Mouse (Mus musculus): ENCODE data around the gene B3gnt9. TPM values are rescaled to one million over a fixed set of nuclear protein-coding genes. Genes with fewer than 3 reads are reported as not detected.

B3gnt9 gene
- total and polyA plus RNA-seq, 2 experiments from 2014 or later = 6.8 to 11.4 TPM

GRCm38 (mm10) chr8:105266775-105267174 is 11.8 kb upstream of the B3gnt9 start:
- H3K27ac ChIP-seq (ENCODE audit: low read depth, low read length) = no peak overlapping the region
- no peaks in the 10 kb centered on the region for H3K36me3 ChIP-seq (ENCODE audit: insufficient read depth)
- H3K27me3 ChIP-seq (ENCODE audit: insufficient read depth, low read length) = peaks cover 64% of the 10 kb centered on the region
- H3K4me3 ChIP-seq (ENCODE audit: low read depth, low read length) = no peak overlapping the region
- peaks cover 4% of the 10 kb centered on the region; the same call in 1 of the 2 replicates for H3K4me1 ChIP-seq (ENCODE audit: insufficient read depth)
- no peaks in the 10 kb centered on the region for H3K9me3 ChIP-seq (ENCODE audit: low read length)
- TF ChIP-seq CTCF (IDR thresholded peaks at IDR 0.05; ENCODE audit: low read depth) = no peak
- H3K4me2 ChIP-seq (ENCODE audit: low read depth) = no peak overlapping the region
- no peak overlapping the region for H3K9ac ChIP-seq
- WGBS = 9% methylated on average over 13 of the region's 13 CpGs
- ATAC-seq (no peak), DNase-seq (no peak)

DNA sequence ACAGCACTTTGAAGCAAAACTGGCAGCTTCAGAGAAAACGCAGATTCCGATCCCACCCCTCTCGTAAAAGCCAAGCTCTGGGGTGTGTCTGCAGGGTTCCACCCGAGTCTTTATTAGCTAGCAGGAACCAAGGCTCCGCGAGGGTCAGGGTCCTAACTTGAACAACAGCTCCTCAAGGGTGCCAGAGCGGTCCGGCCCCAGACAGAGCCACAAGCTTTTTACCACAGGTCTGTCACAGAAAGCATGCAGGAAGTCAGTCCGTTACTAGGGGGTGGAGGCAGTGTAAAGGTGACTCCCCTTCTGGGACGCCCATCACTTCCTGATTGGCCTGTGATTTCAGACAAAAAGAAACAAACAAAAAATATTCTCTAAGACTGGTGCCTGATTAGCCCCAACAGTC is 10.2 kb upstream of the B3gnt9 start:
- Histone ChIP-seq H3K36me3 (ENCODE audit: insufficient read depth) (no peaks in the 10 kb centered on the region), H3K4me3 (ENCODE audit: low read depth, low read length) (peak overlapping the region; percentile 61; the same call in 1 of the 2 replicates), H3K27ac (ENCODE audit: low read depth, low read length) (no peak overlapping the region), H3K9ac (no peak overlapping the region), H3K9me3 (ENCODE audit: low read length) (no peaks in the 10 kb centered on the region), H3K4me2 (ENCODE audit: low read depth) (peak overlapping the region; percentile 63; the same call in 1 of the 2 replicates), H3K4me1 (ENCODE audit: insufficient read depth) (peaks cover 4% of the 10 kb centered on the region; the same call in 1 of the 2 replicates), H3K27me3 (ENCODE audit: insufficient read depth, low read length) (peaks cover 61% of the 10 kb centered on the region)
- TF ChIP-seq CTCF (IDR thresholded peaks at IDR 0.05; ENCODE audit: low read depth) = no peak
- WGBS = 16% methylated on average over 10 of the region's 10 CpGs
- ATAC-seq (no peak), DNase-seq (no peak)

- WGBS = 2% methylated on average over 54 of the region's 54 CpGs
- Histone ChIP-seq H3K9ac (peak within 1 kb of the TSS; percentile 50), H3K9me3 (ENCODE audit: low read length) (no peaks in the 10 kb centered on the region), H3K36me3 (ENCODE audit: insufficient read depth) (no peaks in the 10 kb centered on the region), H3K4me2 (ENCODE audit: low read depth) (peak within 1 kb of the TSS; percentile 63), H3K27me3 (ENCODE audit: insufficient read depth, low read length) (peaks cover 61% of the 10 kb centered on the region), H3K4me3 (ENCODE audit: low read depth, low read length) (peak within 1 kb of the TSS; percentile 61), H3K4me1 (ENCODE audit: insufficient read depth) (peaks cover under 1% of the 10 kb centered on the region; the same call in 1 of the 2 replicates), H3K27ac (ENCODE audit: low read depth, low read length) (no peak within 1 kb of the TSS)
- 0 out of 2 replicates have a peak, but pooled peaks have one; percentile 13 for TF ChIP-seq CTCF (IDR thresholded peaks at IDR 0.05; ENCODE audit: low read depth)
- ATAC-seq (0 out of 2 replicates have a peak, but pooled peaks have one; percentile 8), DNase-seq (no peak)
Observed at GRCm38 (mm10) chr8:105264024-105264982, 9.3 kb upstream of the B3gnt9 start, which contains the start of the genes Tradd and Fbxl8. Gene Tradd, minus strand, starts transcription at chr8:105264609. Gene Fbxl8, plus strand, starts transcription at chr8:105264648.

DNA sequence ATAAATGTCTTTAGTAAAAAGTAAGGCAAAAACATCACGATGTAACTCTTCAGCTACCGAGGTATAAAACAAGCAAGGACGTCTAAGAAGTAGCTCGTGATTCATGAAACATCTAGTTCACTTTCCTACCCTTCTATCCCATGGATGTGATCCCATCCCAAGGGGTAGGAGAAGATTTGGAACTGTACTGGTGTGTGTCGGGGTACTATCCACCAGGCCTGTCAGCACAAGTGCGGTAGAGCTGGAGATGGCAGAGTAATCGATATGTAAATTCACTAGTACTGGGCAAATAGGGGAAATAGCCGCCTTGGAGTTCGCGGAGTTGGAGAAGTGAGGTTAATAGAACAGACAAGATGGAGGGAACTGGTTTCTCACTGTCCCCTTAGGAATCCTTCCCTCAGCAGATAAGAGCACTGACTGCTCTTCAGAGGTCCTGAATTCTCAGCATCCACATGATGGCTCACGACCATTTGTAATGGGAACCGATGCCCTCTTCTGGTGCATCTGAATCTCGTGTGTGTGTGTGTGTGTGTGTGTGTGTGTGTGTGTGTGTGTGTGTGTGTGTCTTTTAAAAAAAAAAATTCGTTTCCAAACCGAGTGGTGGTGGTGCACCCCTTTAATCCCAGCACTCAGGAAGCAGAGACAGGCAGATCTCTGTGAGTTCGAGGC is 8.4 kb upstream of the B3gnt9 start:
- Histone ChIP-seq H3K27ac (ENCODE audit: low read depth, low read length) (no peak overlapping the region), H3K4me1 (ENCODE audit: insufficient read depth) (no peaks in the 10 kb centered on the region), H3K27me3 (ENCODE audit: insufficient read depth, low read length) (peaks cover 64% of the 10 kb centered on the region), H3K4me3 (ENCODE audit: low read depth, low read length) (no peak overlapping the region), H3K9me3 (ENCODE audit: low read length) (no peaks in the 10 kb centered on the region), H3K9ac (no peak overlapping the region), H3K36me3 (ENCODE audit: insufficient read depth) (no peaks in the 10 kb centered on the region), H3K4me2 (ENCODE audit: low read depth) (no peak overlapping the region)
- WGBS = 42% methylated on average over 16 of the region's 16 CpGs
- no peak for ATAC-seq
- peak; percentile 34 for TF ChIP-seq CTCF (IDR thresholded peaks at IDR 0.05; ENCODE audit: low read depth)
- no peak for DNase-seq

GRCm38 (mm10) chr8:105261326-105261980 is 6.5 kb upstream of the B3gnt9 start:
- ATAC-seq = no peak
- no peak overlapping the region for H3K9ac ChIP-seq
- no peak overlapping the region for H3K27ac ChIP-seq (ENCODE audit: low read depth, low read length)
- no peak overlapping the region for H3K4me2 ChIP-seq (ENCODE audit: low read depth)
- DNase-seq = no peak
- no peaks in the 10 kb centered on the region for H3K4me1 ChIP-seq (ENCODE audit: insufficient read depth)
- H3K36me3 ChIP-seq (ENCODE audit: insufficient read depth) = no peaks in the 10 kb centered on the region
- 87% methylated on average over 12 of the region's 12 CpGs for WGBS
- H3K27me3 ChIP-seq (ENCODE audit: insufficient read depth, low read length) = peaks cover 59% of the 10 kb centered on the region
- no peaks in the 10 kb centered on the region for H3K9me3 ChIP-seq (ENCODE audit: low read length)
- TF ChIP-seq CTCF (IDR thresholded peaks at IDR 0.05; ENCODE audit: low read depth) = no peak
- H3K4me3 ChIP-seq (ENCODE audit: low read depth, low read length) = no peak overlapping the region

- Histone ChIP-seq H3K4me3 (ENCODE audit: low read depth, low read length) (no peak overlapping the region), H3K9ac (no peak overlapping the region), H3K4me1 (ENCODE audit: insufficient read depth) (no peaks in the 10 kb centered on the region), H3K27ac (ENCODE audit: low read depth, low read length) (no peak overlapping the region), H3K9me3 (ENCODE audit: low read length) (no peaks in the 10 kb centered on the region), H3K27me3 (ENCODE audit: insufficient read depth, low read length) (peaks cover 53% of the 10 kb centered on the region), H3K4me2 (ENCODE audit: low read depth) (no peak overlapping the region), H3K36me3 (ENCODE audit: insufficient read depth) (no peaks in the 10 kb centered on the region)
- no peak for TF ChIP-seq CTCF (IDR thresholded peaks at IDR 0.05; ENCODE audit: low read depth)
- 60% methylated on average over 7 of the region's 7 CpGs for WGBS
- DNase-seq (no peak), ATAC-seq (no peak)
Observed at GRCm38 (mm10) chr8:105260371-105261099, 5.6 kb upstream of the B3gnt9 start.

All from forebrain, postnatal 0 days (tissue).